Mouse (Mus musculus): Measurements from ENCODE around the gene Fchsd2. TPM values are rescaled to one million over a fixed set of nuclear protein-coding genes. Genes with fewer than 3 reads are reported as not detected.
"Not testable (repeated sequence)": the region's sequence is repeated elsewhere in the genome, so short reads cannot be mapped to it uniquely, and the experiment has no call there.

The Fchsd2 gene
- polyA plus RNA-seq, 1 experiment from 2014 or later, result 45.5 TPM

- no peaks in the 10 kb centered on the region for H3K9me3 ChIP-seq (ENCODE audit: control insufficient read depth, low read length)
- WGBS, result 80% methylated on average over 2 of the region's 2 CpGs
- H3K4me2 ChIP-seq (ENCODE audit: low read length), result no peak overlapping the region
- ATAC-seq, result no peak
- no peak overlapping the region for H3K27ac ChIP-seq (ENCODE audit: low read length)
- no peak overlapping the region for H3K4me3 ChIP-seq (replicated peaks; ENCODE audit: low read length)
- H3K27me3 ChIP-seq (replicated peaks; ENCODE audit: control insufficient read depth, insufficient read depth, low read length), result no peaks in the 10 kb centered on the region
- no peak overlapping the region for H3K9ac ChIP-seq (replicated peaks; ENCODE audit: low read depth, low read length)
- peaks cover 3% of the 10 kb centered on the region; the same call in 1 of the 2 replicates for H3K36me3 ChIP-seq (ENCODE audit: control insufficient read depth, insufficient read depth)
- no peaks in the 10 kb centered on the region for H3K4me1 ChIP-seq (replicated peaks; ENCODE audit: control insufficient read depth, insufficient read depth, low read length)
Observed at GRCm38 (mm10) chr7:101144222-101144621, 51.6 kb downstream of the Fchsd2 start.

- H3K36me3 ChIP-seq (ENCODE audit: control insufficient read depth, insufficient read depth), result no peaks in the 10 kb centered on the region
- ATAC-seq, result no peak
- H3K9me3 ChIP-seq (ENCODE audit: control insufficient read depth, low read length), result no peaks in the 10 kb centered on the region
- WGBS, result 80% methylated on average over 3 of the region's 3 CpGs
- H3K4me3 ChIP-seq (replicated peaks; ENCODE audit: low read length), result no peak overlapping the region
- H3K9ac ChIP-seq (replicated peaks; ENCODE audit: low read depth, low read length), result no peak overlapping the region
- no peak overlapping the region for H3K27ac ChIP-seq (ENCODE audit: low read length)
- no peaks in the 10 kb centered on the region for H3K4me1 ChIP-seq (replicated peaks; ENCODE audit: control insufficient read depth, insufficient read depth, low read length)
- H3K27me3 ChIP-seq (replicated peaks; ENCODE audit: control insufficient read depth, insufficient read depth, low read length), result no peaks in the 10 kb centered on the region
- H3K4me2 ChIP-seq (ENCODE audit: low read length), result no peak overlapping the region
Observed at GRCm38 (mm10) chr7:101149039-101149438, 56.4 kb downstream of the Fchsd2 start.

GRCm38 (mm10) chr7:101154883-101155282, 62.2 kb downstream of the Fchsd2 start:
- H3K4me1 ChIP-seq (replicated peaks; ENCODE audit: control insufficient read depth, insufficient read depth, low read length); H3K4me3 ChIP-seq (replicated peaks; ENCODE audit: low read length); H3K9me3 ChIP-seq (ENCODE audit: control insufficient read depth, low read length); H3K9ac ChIP-seq (replicated peaks; ENCODE audit: low read depth, low read length); H3K27me3 ChIP-seq (replicated peaks; ENCODE audit: control insufficient read depth, insufficient read depth, low read length); H3K4me2 ChIP-seq (ENCODE audit: low read length); ATAC-seq; H3K36me3 ChIP-seq (ENCODE audit: control insufficient read depth, insufficient read depth); H3K27ac ChIP-seq (ENCODE audit: low read length): not testable (repeated sequence)
- WGBS, result 97% methylated on average over 15 of the region's 15 CpGs

- peaks cover 1% of the 10 kb centered on the region; the same call in 1 of the 2 replicates for H3K4me1 ChIP-seq (replicated peaks; ENCODE audit: control insufficient read depth, insufficient read depth, low read length)
- H3K27me3 ChIP-seq (replicated peaks; ENCODE audit: control insufficient read depth, insufficient read depth, low read length), result no peaks in the 10 kb centered on the region
- H3K4me2 ChIP-seq (ENCODE audit: low read length), result no peak overlapping the region
- H3K27ac ChIP-seq (ENCODE audit: low read length), result no peak overlapping the region
- no peak overlapping the region for H3K9ac ChIP-seq (replicated peaks; ENCODE audit: low read depth, low read length)
- H3K36me3 ChIP-seq (ENCODE audit: control insufficient read depth, insufficient read depth), result no peaks in the 10 kb centered on the region
- no peaks in the 10 kb centered on the region for H3K9me3 ChIP-seq (ENCODE audit: control insufficient read depth, low read length)
- WGBS, result 54% methylated on average over 3 of the region's 3 CpGs
- H3K4me3 ChIP-seq (replicated peaks; ENCODE audit: low read length), result no peak overlapping the region
- ATAC-seq, result no peak
Observed at GRCm38 (mm10) chr7:101155284-101155683, 62.6 kb downstream of the Fchsd2 start.

GRCm38 (mm10) chr7:101160266-101160665, 67.6 kb downstream of the Fchsd2 start:
- no peak overlapping the region for H3K4me3 ChIP-seq (replicated peaks; ENCODE audit: low read length)
- 3% methylated on average over 2 of the region's 2 CpGs for WGBS
- H3K9ac ChIP-seq (replicated peaks; ENCODE audit: low read depth, low read length), result no peak overlapping the region
- no peaks in the 10 kb centered on the region for H3K36me3 ChIP-seq (ENCODE audit: control insufficient read depth, insufficient read depth)
- no peak overlapping the region for H3K4me2 ChIP-seq (ENCODE audit: low read length)
- no peaks in the 10 kb centered on the region for H3K9me3 ChIP-seq (ENCODE audit: control insufficient read depth, low read length)
- no peak overlapping the region; the same call in 1 of the 2 replicates for H3K27ac ChIP-seq (ENCODE audit: low read length)
- H3K27me3 ChIP-seq (replicated peaks; ENCODE audit: control insufficient read depth, insufficient read depth, low read length), result no peaks in the 10 kb centered on the region
- H3K4me1 ChIP-seq (replicated peaks; ENCODE audit: control insufficient read depth, insufficient read depth, low read length), result peaks cover 6% of the 10 kb centered on the region; the same call in 1 of the 2 replicates
- peak; percentile 83 for ATAC-seq

- Histone ChIP-seq H3K4me3 (replicated peaks; ENCODE audit: low read length) (no peak overlapping the region), H3K27ac (ENCODE audit: low read length) (no peak overlapping the region), H3K9ac (replicated peaks; ENCODE audit: low read depth, low read length) (no peak overlapping the region), H3K4me1 (replicated peaks; ENCODE audit: control insufficient read depth, insufficient read depth, low read length) (peaks cover 6% of the 10 kb centered on the region; the same call in 1 of the 2 replicates), H3K9me3 (ENCODE audit: control insufficient read depth, low read length) (no peaks in the 10 kb centered on the region), H3K27me3 (replicated peaks; ENCODE audit: control insufficient read depth, insufficient read depth, low read length) (no peaks in the 10 kb centered on the region), H3K4me2 (ENCODE audit: low read length) (no peak overlapping the region), H3K36me3 (ENCODE audit: control insufficient read depth, insufficient read depth) (no peaks in the 10 kb centered on the region)
- no peak for ATAC-seq
- WGBS, result 63% methylated on average over 1 of the region's 1 CpGs
Observed at GRCm38 (mm10) chr7:101162781-101163180, 70.1 kb downstream of the Fchsd2 start.

- Histone ChIP-seq H3K9ac (replicated peaks; ENCODE audit: low read depth, low read length) (no peak overlapping the region), H3K9me3 (ENCODE audit: control insufficient read depth, low read length) (no peaks in the 10 kb centered on the region), H3K36me3 (ENCODE audit: control insufficient read depth, insufficient read depth) (no peaks in the 10 kb centered on the region), H3K27ac (ENCODE audit: low read length) (no peak overlapping the region), H3K4me2 (ENCODE audit: low read length) (no peak overlapping the region), H3K4me3 (replicated peaks; ENCODE audit: low read length) (no peak overlapping the region), H3K27me3 (replicated peaks; ENCODE audit: control insufficient read depth, insufficient read depth, low read length) (no peaks in the 10 kb centered on the region), H3K4me1 (replicated peaks; ENCODE audit: control insufficient read depth, insufficient read depth, low read length) (peaks cover 6% of the 10 kb centered on the region; the same call in 1 of the 2 replicates)
- no peak for ATAC-seq
- 60% methylated on average over 4 of the region's 4 CpGs for WGBS
Observed at GRCm38 (mm10) chr7:101163878-101164277, 71.2 kb downstream of the Fchsd2 start.

- Histone ChIP-seq H3K4me3 (replicated peaks; ENCODE audit: low read length) (no peak overlapping the region), H3K9ac (replicated peaks; ENCODE audit: low read depth, low read length) (no peak overlapping the region), H3K27ac (ENCODE audit: low read length) (no peak overlapping the region), H3K27me3 (replicated peaks; ENCODE audit: control insufficient read depth, insufficient read depth, low read length) (no peaks in the 10 kb centered on the region), H3K4me1 (replicated peaks; ENCODE audit: control insufficient read depth, insufficient read depth, low read length) (no peaks in the 10 kb centered on the region), H3K4me2 (ENCODE audit: low read length) (no peak overlapping the region), H3K9me3 (ENCODE audit: control insufficient read depth, low read length) (no peaks in the 10 kb centered on the region), H3K36me3 (ENCODE audit: control insufficient read depth, insufficient read depth) (no peaks in the 10 kb centered on the region)
- 0 out of 2 replicates have a peak, but pooled peaks have one; percentile 15 for ATAC-seq
- 48% methylated on average over 2 of the region's 2 CpGs for WGBS
Observed at GRCm38 (mm10) chr7:101166568-101166967, 73.9 kb downstream of the Fchsd2 start.

- no peak for ATAC-seq
- Histone ChIP-seq H3K4me1 (replicated peaks; ENCODE audit: control insufficient read depth, insufficient read depth, low read length) (peaks cover 5% of the 10 kb centered on the region; the same call in 1 of the 2 replicates), H3K9ac (replicated peaks; ENCODE audit: low read depth, low read length) (no peak overlapping the region), H3K4me2 (ENCODE audit: low read length) (no peak overlapping the region), H3K9me3 (ENCODE audit: control insufficient read depth, low read length) (no peaks in the 10 kb centered on the region), H3K36me3 (ENCODE audit: control insufficient read depth, insufficient read depth) (no peaks in the 10 kb centered on the region), H3K27ac (ENCODE audit: low read length) (no peak overlapping the region), H3K27me3 (replicated peaks; ENCODE audit: control insufficient read depth, insufficient read depth, low read length) (no peaks in the 10 kb centered on the region), H3K4me3 (replicated peaks; ENCODE audit: low read length) (no peak overlapping the region)
- WGBS, result 55% methylated on average over 3 of the region's 3 CpGs
Observed at GRCm38 (mm10) chr7:101170482-101170881, 77.8 kb downstream of the Fchsd2 start.

GRCm38 (mm10) chr7:101171002-101171401, 78.3 kb downstream of the Fchsd2 start:
- Histone ChIP-seq H3K36me3 (ENCODE audit: control insufficient read depth, insufficient read depth) (no peaks in the 10 kb centered on the region), H3K27me3 (replicated peaks; ENCODE audit: control insufficient read depth, insufficient read depth, low read length) (no peaks in the 10 kb centered on the region), H3K4me1 (replicated peaks; ENCODE audit: control insufficient read depth, insufficient read depth, low read length) (peaks cover 5% of the 10 kb centered on the region; the same call in 1 of the 2 replicates), H3K27ac (ENCODE audit: low read length) (no peak overlapping the region), H3K9ac (replicated peaks; ENCODE audit: low read depth, low read length) (no peak overlapping the region), H3K4me2 (ENCODE audit: low read length) (no peak overlapping the region), H3K4me3 (replicated peaks; ENCODE audit: low read length) (no peak overlapping the region), H3K9me3 (ENCODE audit: control insufficient read depth, low read length) (no peaks in the 10 kb centered on the region)
- no peak for ATAC-seq
- 82% methylated on average over 1 of the region's 1 CpGs for WGBS

Measured in forebrain, embryonic 16.5 days (tissue).